Mouse (Mus musculus) ovary, postnatal 36 days (tissue): ENCODE data around the gene Ell.
A peak's percentile ranks its signal among the peaks of the same experiment; 100 is the strongest.

Source experiments
- DNase-seq: peaks from one replicate; pipeline ENCODE4 v3.0.0; 2022; ENCODE audit warnings: low spot score, mixed read lengths

Ell gene

GRCm38 (mm10) chr8:70538024-70538579 lies 1.2 kb upstream of the Ell start:
- DNase-seq = peak; percentile 66

GRCm38 (mm10) chr8:70538633-70539076 lies 602 bp upstream of the Ell start:
- peak; percentile 99 for DNase-seq

GRCm38 (mm10) chr8:70540013-70540506 lies 803 bp downstream of the Ell start:
- no peak for DNase-seq

GRCm38 (mm10) chr8:70540507-70541071 lies 1.3 kb downstream of the Ell start:
- no peak for DNase-seq

- no peak for DNase-seq
Observed at GRCm38 (mm10) chr8:70541081-70541480, 1.8 kb downstream of the Ell start.

- peak; percentile 45 for DNase-seq
Observed at GRCm38 (mm10) chr8:70544200-70544687, 5.0 kb downstream of the Ell start.

GRCm38 (mm10) chr8:70546412-70546811 lies 7.2 kb downstream of the Ell start:
- no peak for DNase-seq

- DNase-seq = no peak
Observed at GRCm38 (mm10) chr8:70547762-70548161, 8.5 kb downstream of the Ell start.

GRCm38 (mm10) chr8:70549412-70550184 lies 10.3 kb downstream of the Ell start:
- DNase-seq = no peak

- DNase-seq = no peak
Observed at GRCm38 (mm10) chr8:70551558-70552161, 12.4 kb downstream of the Ell start.

- DNase-seq = no peak
Observed at GRCm38 (mm10) chr8:70552836-70553235, 13.6 kb downstream of the Ell start.

- DNase-seq = peak; percentile 58
Observed at GRCm38 (mm10) chr8:70553740-70554139, 14.5 kb downstream of the Ell start.

GRCm38 (mm10) chr8:70555079-70555747 lies 16.0 kb downstream of the Ell start:
- no peak for DNase-seq

- DNase-seq = no peak
Observed at GRCm38 (mm10) chr8:70558334-70558733, 19.1 kb downstream of the Ell start.

GRCm38 (mm10) chr8:70558983-70559382 lies 19.7 kb downstream of the Ell start:
- no peak for DNase-seq

- peak; percentile 65 for DNase-seq
Observed at GRCm38 (mm10) chr8:70560096-70560495, 20.8 kb downstream of the Ell start.

- DNase-seq = no peak
Observed at GRCm38 (mm10) chr8:70560564-70560963, 21.3 kb downstream of the Ell start.

GRCm38 (mm10) chr8:70561357-70561756 lies 22.1 kb downstream of the Ell start:
- DNase-seq = no peak

- DNase-seq = no peak
Observed at GRCm38 (mm10) chr8:70561809-70562535, 22.7 kb downstream of the Ell start.

- DNase-seq = no peak
Observed at GRCm38 (mm10) chr8:70562802-70563201, 23.5 kb downstream of the Ell start.

- DNase-seq = no peak
Observed at GRCm38 (mm10) chr8:70563763-70564387, 24.6 kb downstream of the Ell start.
